Mouse (Mus musculus): Measurements from ENCODE around the gene Scd1. TPM values are rescaled to one million over a fixed set of nuclear protein-coding genes. Genes with fewer than 3 reads are reported as not detected.

The Scd1 gene
- polyA plus RNA-seq, 1 experiment from 2014 or later = 7.6 TPM

DNA sequence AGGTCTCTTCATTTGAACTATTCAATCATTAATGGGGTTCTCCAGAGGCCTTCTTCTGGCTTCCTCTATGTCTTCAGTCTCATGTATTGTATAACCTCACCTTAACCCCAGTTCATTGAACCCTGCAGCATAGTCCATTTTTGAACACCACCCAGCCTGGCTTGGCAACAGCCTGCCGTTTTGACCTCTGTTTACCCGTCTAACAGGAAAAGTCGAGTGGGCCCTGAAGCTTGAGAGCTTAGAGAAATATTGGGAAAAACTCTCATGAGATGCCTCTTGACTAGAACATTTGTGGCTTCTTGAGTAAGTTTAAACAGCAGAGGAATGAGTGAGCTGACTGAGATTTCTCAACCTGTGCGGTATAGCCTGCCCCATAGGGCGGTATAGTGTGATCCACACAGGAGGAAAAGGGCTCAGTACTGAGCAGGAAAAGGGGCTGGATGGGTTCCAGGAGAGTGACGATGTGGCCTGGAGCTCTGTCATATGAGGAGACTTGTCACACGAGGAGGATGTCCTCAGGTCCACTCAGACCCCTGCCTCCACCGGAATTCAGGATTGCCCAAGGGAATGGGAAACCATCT, 14.5 kb upstream of the Scd1 start:
- ATAC-seq (ENCODE audit: low read depth) = no peak
- WGBS = 83% methylated on average over 8 of the region's 8 CpGs
- no peak overlapping the region for H3K27ac ChIP-seq (ENCODE audit: low read depth, low read length)

DNA sequence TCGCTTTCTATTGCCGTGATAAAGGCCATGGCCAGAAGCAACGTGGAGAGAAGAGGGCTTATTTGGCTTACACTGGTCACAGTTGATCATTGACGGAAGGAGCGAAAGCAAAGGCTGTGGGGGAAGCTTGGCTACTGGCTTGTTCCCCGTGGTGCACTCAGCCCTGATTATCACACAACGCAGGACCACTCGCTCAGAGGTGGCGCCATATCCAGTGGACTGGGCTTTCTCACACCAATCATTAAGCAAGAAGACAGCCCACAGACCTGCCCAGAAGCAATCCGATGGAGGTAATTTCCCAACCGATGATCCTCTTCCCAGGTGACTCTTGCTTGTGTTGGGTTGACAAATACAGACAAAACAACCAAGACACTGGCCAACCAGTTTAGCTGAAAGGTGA, 11.9 kb upstream of the Scd1 start:
- H3K4me3 ChIP-seq (ENCODE audit: low read depth, low read length) = no peak overlapping the region
- H3K36me3 ChIP-seq (ENCODE audit: control insufficient read depth, insufficient read depth, low read length) = no peaks in the 10 kb centered on the region
- H3K9ac ChIP-seq (replicated peaks; ENCODE audit: low read depth, low read length) = no peak overlapping the region
- WGBS = 60% methylated on average over 11 of the region's 11 CpGs
- no peaks in the 10 kb centered on the region for H3K9me3 ChIP-seq (ENCODE audit: control insufficient read depth, low read length)
- no peaks in the 10 kb centered on the region for H3K27me3 ChIP-seq (ENCODE audit: control insufficient read depth, insufficient read depth, low read length)
- H3K27ac ChIP-seq (ENCODE audit: low read depth, low read length) = no peak overlapping the region
- no peak for ATAC-seq (ENCODE audit: low read depth)
- H3K4me1 ChIP-seq (ENCODE audit: control insufficient read depth, insufficient read depth, low read length) = no peaks in the 10 kb centered on the region
- no peak overlapping the region for H3K4me2 ChIP-seq (ENCODE audit: low read depth, low read length)

More for the DNA sequence above, 14.5 kb upstream of the Scd1 start:
- no peak overlapping the region for H3K4me2 ChIP-seq (ENCODE audit: low read depth, low read length)
- H3K27me3 ChIP-seq (ENCODE audit: control insufficient read depth, insufficient read depth, low read length) = no peaks in the 10 kb centered on the region
- H3K4me3 ChIP-seq (ENCODE audit: low read depth, low read length) = no peak overlapping the region
- no peak overlapping the region for H3K9ac ChIP-seq (replicated peaks; ENCODE audit: low read depth, low read length)
- H3K9me3 ChIP-seq (ENCODE audit: control insufficient read depth, low read length) = no peaks in the 10 kb centered on the region
- no peaks in the 10 kb centered on the region for H3K4me1 ChIP-seq (ENCODE audit: control insufficient read depth, insufficient read depth, low read length)
- no peaks in the 10 kb centered on the region for H3K36me3 ChIP-seq (ENCODE audit: control insufficient read depth, insufficient read depth, low read length)

DNA sequence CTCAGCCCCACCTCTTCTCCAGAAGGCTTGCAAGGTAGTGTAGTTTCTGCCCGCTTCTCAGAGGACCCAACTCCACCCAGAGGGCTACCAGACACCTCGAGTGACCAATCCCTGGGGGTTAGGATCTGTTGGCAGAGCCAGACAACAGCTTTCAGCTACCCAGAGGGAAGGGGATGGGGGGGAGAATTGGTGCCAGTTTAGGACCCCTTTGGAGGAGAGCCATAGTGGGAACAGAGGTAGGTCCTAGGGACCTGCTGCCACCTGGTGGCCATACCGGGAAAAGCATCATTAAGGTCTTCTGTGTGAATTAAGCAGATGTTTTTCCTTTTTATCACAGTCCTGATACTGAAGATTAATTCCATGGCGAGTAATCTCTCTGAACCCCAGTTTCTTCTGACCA, 11.3 kb upstream of the Scd1 start:
- Histone ChIP-seq H3K9me3 (ENCODE audit: control insufficient read depth, low read length) (no peaks in the 10 kb centered on the region), H3K36me3 (ENCODE audit: control insufficient read depth, insufficient read depth, low read length) (no peaks in the 10 kb centered on the region), H3K27me3 (ENCODE audit: control insufficient read depth, insufficient read depth, low read length) (no peaks in the 10 kb centered on the region), H3K27ac (ENCODE audit: low read depth, low read length) (no peak overlapping the region), H3K9ac (replicated peaks; ENCODE audit: low read depth, low read length) (no peak overlapping the region), H3K4me1 (ENCODE audit: control insufficient read depth, insufficient read depth, low read length) (no peaks in the 10 kb centered on the region), H3K4me3 (ENCODE audit: low read depth, low read length) (no peak overlapping the region), H3K4me2 (ENCODE audit: low read depth, low read length) (no peak overlapping the region)
- WGBS = 15% methylated on average over 4 of the region's 4 CpGs
- no peak for ATAC-seq (ENCODE audit: low read depth)

DNA sequence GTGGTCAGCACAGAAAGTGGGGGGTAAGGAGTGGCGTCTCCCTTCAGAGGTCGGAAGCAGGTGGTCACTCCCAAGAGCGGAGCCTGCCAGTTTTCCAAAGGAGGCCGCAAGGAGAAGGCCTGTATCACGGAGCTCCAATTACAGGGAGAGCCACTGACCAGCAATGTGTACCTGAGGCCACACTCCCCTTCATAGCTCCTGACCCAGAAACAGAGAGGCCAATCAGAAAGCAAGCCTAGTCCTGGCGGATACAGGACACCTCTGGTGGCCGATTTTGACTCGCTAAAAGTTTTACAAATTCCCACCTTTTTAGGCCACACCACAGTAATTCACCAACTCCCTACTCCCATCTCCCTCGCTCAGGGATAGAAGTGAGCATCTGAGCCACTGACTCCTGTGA, 10.9 kb upstream of the Scd1 start:
- H3K27ac ChIP-seq (ENCODE audit: low read depth, low read length) = no peak overlapping the region
- H3K9ac ChIP-seq (replicated peaks; ENCODE audit: low read depth, low read length) = no peak overlapping the region
- no peaks in the 10 kb centered on the region for H3K4me1 ChIP-seq (ENCODE audit: control insufficient read depth, insufficient read depth, low read length)
- no peaks in the 10 kb centered on the region for H3K36me3 ChIP-seq (ENCODE audit: control insufficient read depth, insufficient read depth, low read length)
- no peaks in the 10 kb centered on the region for H3K27me3 ChIP-seq (ENCODE audit: control insufficient read depth, insufficient read depth, low read length)
- 74% methylated on average over 9 of the region's 9 CpGs for WGBS
- no peak overlapping the region for H3K4me3 ChIP-seq (ENCODE audit: low read depth, low read length)
- no peak for ATAC-seq (ENCODE audit: low read depth)
- H3K9me3 ChIP-seq (ENCODE audit: control insufficient read depth, low read length) = no peaks in the 10 kb centered on the region
- H3K4me2 ChIP-seq (ENCODE audit: low read depth, low read length) = no peak overlapping the region

DNA sequence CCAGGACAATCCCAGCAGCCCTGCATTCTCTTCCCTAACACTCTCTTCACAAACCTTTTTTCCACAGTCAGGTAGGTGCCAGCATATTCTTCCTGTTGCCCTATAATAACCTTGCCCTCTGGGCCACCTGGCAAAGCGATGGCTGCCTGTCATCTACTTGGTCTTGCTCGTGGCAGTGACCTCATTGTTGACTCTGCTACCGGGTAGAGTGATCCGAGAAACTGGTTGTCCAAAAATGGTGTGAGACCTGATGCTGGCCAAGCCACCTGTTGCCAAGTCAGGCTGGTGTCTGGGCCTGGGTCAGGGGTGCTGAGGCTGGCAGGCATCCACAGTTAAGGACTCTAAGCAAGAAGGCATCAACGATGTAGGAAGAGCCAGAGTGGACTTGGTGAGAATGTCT, 10.4 kb upstream of the Scd1 start:
- no peak for ATAC-seq (ENCODE audit: low read depth)
- H3K36me3 ChIP-seq (ENCODE audit: control insufficient read depth, insufficient read depth, low read length) = no peaks in the 10 kb centered on the region
- H3K4me3 ChIP-seq (ENCODE audit: low read depth, low read length) = no peak overlapping the region
- WGBS = 93% methylated on average over 5 of the region's 5 CpGs
- H3K9ac ChIP-seq (replicated peaks; ENCODE audit: low read depth, low read length) = no peak overlapping the region
- H3K4me2 ChIP-seq (ENCODE audit: low read depth, low read length) = no peak overlapping the region
- H3K27me3 ChIP-seq (ENCODE audit: control insufficient read depth, insufficient read depth, low read length) = no peaks in the 10 kb centered on the region
- H3K9me3 ChIP-seq (ENCODE audit: control insufficient read depth, low read length) = no peaks in the 10 kb centered on the region
- H3K27ac ChIP-seq (ENCODE audit: low read depth, low read length) = no peak overlapping the region
- no peaks in the 10 kb centered on the region for H3K4me1 ChIP-seq (ENCODE audit: control insufficient read depth, insufficient read depth, low read length)

DNA sequence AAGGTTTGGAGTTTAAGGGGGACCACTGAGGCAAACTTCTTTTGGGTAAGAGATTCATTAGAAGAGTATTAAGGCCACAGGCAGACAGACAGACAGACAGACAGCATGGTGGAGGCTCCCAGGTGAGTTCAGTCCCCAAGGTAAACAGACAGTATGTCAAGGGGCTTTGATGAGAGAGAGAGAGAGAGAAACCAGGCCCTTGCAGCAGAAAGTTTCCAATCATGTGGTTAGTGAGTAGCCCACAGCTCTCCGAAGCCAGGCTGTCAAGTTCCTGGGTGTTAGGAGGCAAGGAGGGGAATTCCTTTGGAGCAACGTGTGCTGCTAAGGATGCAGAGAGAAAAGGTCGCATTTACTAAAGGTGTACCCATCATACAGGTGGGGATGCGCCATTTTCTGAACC, 9.8 kb upstream of the Scd1 start:
- Histone ChIP-seq H3K4me3 (ENCODE audit: low read depth, low read length) (no peak overlapping the region), H3K4me1 (ENCODE audit: control insufficient read depth, insufficient read depth, low read length) (no peaks in the 10 kb centered on the region), H3K27ac (ENCODE audit: low read depth, low read length) (no peak overlapping the region), H3K4me2 (ENCODE audit: low read depth, low read length) (no peak overlapping the region), H3K27me3 (ENCODE audit: control insufficient read depth, insufficient read depth, low read length) (no peaks in the 10 kb centered on the region), H3K9ac (replicated peaks; ENCODE audit: low read depth, low read length) (no peak overlapping the region), H3K36me3 (ENCODE audit: control insufficient read depth, insufficient read depth, low read length) (no peaks in the 10 kb centered on the region), H3K9me3 (ENCODE audit: control insufficient read depth, low read length) (no peaks in the 10 kb centered on the region)
- no peak for ATAC-seq (ENCODE audit: low read depth)
- WGBS = 71% methylated on average over 4 of the region's 4 CpGs

DNA sequence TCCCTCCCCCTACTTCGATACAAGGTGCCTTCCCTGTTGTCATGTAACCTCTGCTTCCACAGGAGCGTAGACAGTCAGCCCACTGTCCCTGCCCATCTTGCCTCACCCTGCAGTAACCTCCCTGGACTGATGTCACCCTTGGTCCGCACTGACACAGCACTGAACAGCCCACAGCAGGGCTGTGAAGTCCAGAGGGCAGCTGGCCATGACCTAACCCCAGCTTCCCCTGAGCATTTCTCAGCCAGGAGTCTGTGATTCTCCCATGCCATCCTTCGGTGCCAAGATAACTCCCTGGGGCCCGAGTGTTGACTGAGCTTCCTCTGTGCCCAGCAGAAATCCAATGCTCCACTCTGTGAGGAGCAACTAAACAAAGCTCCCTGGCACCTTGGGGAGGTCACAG, 8.6 kb upstream of the Scd1 start:
- no peak for ATAC-seq (ENCODE audit: low read depth)
- 90% methylated on average over 5 of the region's 5 CpGs for whole genome bisulfite sequencing

DNA sequence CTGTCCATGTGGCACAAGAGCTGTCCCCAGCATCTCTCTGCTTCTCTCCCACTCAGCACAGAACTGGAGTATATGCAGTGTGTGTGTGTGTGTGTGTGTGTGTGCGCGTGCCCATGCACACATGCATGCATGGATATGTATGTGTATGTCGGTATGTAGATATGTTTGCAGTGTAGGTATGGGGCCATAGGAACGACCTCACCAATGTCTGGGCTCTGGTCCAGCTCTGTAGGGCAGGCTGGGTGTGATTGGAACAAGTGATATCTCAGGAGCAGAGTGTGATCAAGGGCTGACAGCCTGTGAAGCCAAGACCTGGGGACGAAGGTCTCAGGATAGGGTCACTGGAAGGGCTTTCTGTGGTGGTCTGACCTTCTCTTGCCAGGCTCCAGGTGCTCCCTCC, 7.8 kb upstream of the Scd1 start:
- ATAC-seq (ENCODE audit: low read depth) = no peak
- no peak overlapping the region for H3K27ac ChIP-seq (ENCODE audit: low read depth, low read length)
- H3K4me1 ChIP-seq (ENCODE audit: control insufficient read depth, insufficient read depth, low read length) = no peaks in the 10 kb centered on the region
- H3K4me3 ChIP-seq (ENCODE audit: low read depth, low read length) = no peak overlapping the region
- no peak overlapping the region for H3K4me2 ChIP-seq (ENCODE audit: low read depth, low read length)
- H3K27me3 ChIP-seq (ENCODE audit: control insufficient read depth, insufficient read depth, low read length) = no peaks in the 10 kb centered on the region
- H3K36me3 ChIP-seq (ENCODE audit: control insufficient read depth, insufficient read depth, low read length) = no peaks in the 10 kb centered on the region
- no peaks in the 10 kb centered on the region for H3K9me3 ChIP-seq (ENCODE audit: control insufficient read depth, low read length)
- 91% methylated on average over 5 of the region's 5 CpGs for WGBS
- H3K9ac ChIP-seq (replicated peaks; ENCODE audit: low read depth, low read length) = no peak overlapping the region

More for the DNA sequence above, 8.6 kb upstream of the Scd1 start:
- Histone ChIP-seq H3K27me3 (ENCODE audit: control insufficient read depth, insufficient read depth, low read length) (no peaks in the 10 kb centered on the region), H3K9ac (replicated peaks; ENCODE audit: low read depth, low read length) (no peak overlapping the region), H3K4me2 (ENCODE audit: low read depth, low read length) (no peak overlapping the region), H3K27ac (ENCODE audit: low read depth, low read length) (no peak overlapping the region), H3K9me3 (ENCODE audit: control insufficient read depth, low read length) (no peaks in the 10 kb centered on the region), H3K4me3 (ENCODE audit: low read depth, low read length) (no peak overlapping the region), H3K4me1 (ENCODE audit: control insufficient read depth, insufficient read depth, low read length) (no peaks in the 10 kb centered on the region), H3K36me3 (ENCODE audit: control insufficient read depth, insufficient read depth, low read length) (no peaks in the 10 kb centered on the region)

DNA sequence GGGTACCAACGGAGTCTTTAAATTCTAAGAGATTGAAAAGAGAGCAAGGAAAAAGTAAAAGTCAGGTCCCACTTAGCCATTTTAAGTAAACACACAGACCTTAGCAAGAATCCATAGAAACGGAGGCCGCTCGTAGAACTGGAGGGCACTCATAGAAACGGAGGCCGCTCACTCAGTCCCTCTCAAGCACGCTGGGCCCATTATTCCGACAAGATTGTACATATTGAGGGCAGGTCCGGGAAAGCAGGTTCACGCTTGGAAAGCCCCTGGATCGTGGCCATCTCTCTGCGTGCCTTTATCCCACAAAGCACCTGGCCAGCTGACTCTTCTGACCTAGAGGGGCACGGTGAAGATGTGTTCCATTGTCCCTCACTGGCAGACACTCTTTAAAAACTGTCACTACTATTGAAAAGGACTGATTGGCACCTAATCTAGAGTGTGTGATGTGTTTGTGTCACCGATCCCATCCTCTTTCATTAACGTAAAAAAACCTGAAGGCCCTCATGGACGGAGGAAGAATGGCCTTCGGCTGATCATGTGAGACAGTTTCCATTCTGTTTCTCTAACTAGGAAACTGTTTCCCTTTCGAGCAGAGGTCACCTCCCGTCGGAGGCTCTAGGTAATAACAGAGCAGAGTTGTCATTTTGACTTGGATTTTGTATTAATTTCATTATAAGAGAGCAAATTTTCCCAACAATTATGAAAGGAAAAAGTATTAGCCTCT, 2.8 kb upstream of the Scd1 start:
- no peaks in the 10 kb centered on the region for H3K4me1 ChIP-seq (ENCODE audit: control insufficient read depth, insufficient read depth, low read length)
- no peak overlapping the region for H3K4me3 ChIP-seq (ENCODE audit: low read depth, low read length)
- ATAC-seq (ENCODE audit: low read depth) = no peak
- 91% methylated on average over 20 of the region's 20 CpGs for WGBS
- H3K9me3 ChIP-seq (ENCODE audit: control insufficient read depth, low read length) = no peaks in the 10 kb centered on the region
- no peak overlapping the region for H3K4me2 ChIP-seq (ENCODE audit: low read depth, low read length)
- no peaks in the 10 kb centered on the region for H3K36me3 ChIP-seq (ENCODE audit: control insufficient read depth, insufficient read depth, low read length)
- no peaks in the 10 kb centered on the region for H3K27me3 ChIP-seq (ENCODE audit: control insufficient read depth, insufficient read depth, low read length)
- no peak overlapping the region for H3K9ac ChIP-seq (replicated peaks; ENCODE audit: low read depth, low read length)
- no peak overlapping the region for H3K27ac ChIP-seq (ENCODE audit: low read depth, low read length)

Data from neural tube, embryonic 14.5 days (tissue).